Mouse (Mus musculus) left cerebral cortex, adult 2 months (tissue): Measurements from ENCODE around the gene Stag3. TPM values are rescaled to one million over a fixed set of nuclear protein-coding genes. Genes with fewer than 3 reads are reported as not detected.

Experiments used
- DNase-seq, 2 experiments: peaks; one replicate each; pipeline ENCODE4 v3.0.0; 2021 to 2022; ENCODE audit warnings: low spot score in 2 of 2, mixed read lengths in 1 of 2; ENCODE audit errors: extremely low spot score in 1 of 2
- H3K27ac ChIP-seq: fragments of 200-600 bp; 2 replicates; pipeline ENCODE4 v1.8.1; 2022
- H3K4me3 ChIP-seq: fragments of 200-600 bp; 2 replicates; pipeline ENCODE4 v1.8.1; 2022
- CTCF ChIP-seq: fragments of 200-600 bp; IDR thresholded peaks from 2 replicates; pipeline ENCODE4 v1.8.1; 2022; ENCODE audit warnings: antibody characterized with exemption, mild to moderate bottlenecking, moderate library complexity
- intact Hi-C: fragments of 180-260 bp; cut with DNase I; formaldehyde crosslinking; loops from one replicate; pipeline ENCODE4 v1.15.1; 2025
- total RNA-seq, 2 experiments: library from RNA; stranded (reverse); gene quantifications; 2 replicates each; pipeline ENCODE4 v1.2.3; 2021

The Stag3 gene
- total RNA-seq, 2 experiments from 2014 or later = 0.65 to 0.68 TPM

- Histone ChIP-seq H3K4me3 (no peak overlapping the region), H3K27ac (no peak overlapping the region)
- TF ChIP-seq CTCF = no peak
- intact Hi-C loops = no loop called here
- DNase-seq = no peak
Observed at GRCm38 (mm10) chr5:138258542-138258941, 21.5 kb upstream of the Stag3 start.

DNA sequence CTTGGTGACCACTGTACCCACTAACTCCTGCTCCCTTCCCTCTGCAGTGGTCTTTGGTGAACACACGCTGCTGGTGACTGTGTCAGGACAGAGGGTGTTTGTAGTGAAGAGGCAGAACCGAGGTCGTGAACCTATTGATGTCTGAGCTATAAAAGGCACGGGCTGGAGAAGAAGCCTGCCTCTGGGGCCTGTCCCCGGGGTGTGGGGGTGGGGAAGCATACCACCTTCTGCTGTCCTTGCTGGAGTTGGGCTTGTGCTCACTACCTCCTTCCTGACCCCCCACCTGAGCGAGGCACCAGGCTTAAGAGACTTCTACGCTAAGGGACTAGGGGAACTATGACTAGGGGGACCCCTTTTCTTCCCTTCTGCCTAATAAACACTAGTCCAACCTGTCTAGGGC, 21.0 kb upstream of the Stag3 start:
- intact Hi-C loops = no loop called here
- no peak for DNase-seq

GRCm38 (mm10) chr5:138260051-138260450, 20.0 kb upstream of the Stag3 start:
- H3K4me3 ChIP-seq = no peak overlapping the region
- no peak overlapping the region for H3K27ac ChIP-seq
- intact Hi-C loops = loop anchor here (5.0 kb wide), 1 partner anchor 182 kb away; the partner anchor contains the start of gene Zfp157
- peak in 1 of 2 experiments; percentile 10 for DNase-seq
- TF ChIP-seq CTCF = no peak

More for the DNA sequence above, 21.0 kb upstream of the Stag3 start:
- H3K4me3 ChIP-seq = no peak overlapping the region
- TF ChIP-seq CTCF = no peak
- no peak overlapping the region for H3K27ac ChIP-seq

DNA sequence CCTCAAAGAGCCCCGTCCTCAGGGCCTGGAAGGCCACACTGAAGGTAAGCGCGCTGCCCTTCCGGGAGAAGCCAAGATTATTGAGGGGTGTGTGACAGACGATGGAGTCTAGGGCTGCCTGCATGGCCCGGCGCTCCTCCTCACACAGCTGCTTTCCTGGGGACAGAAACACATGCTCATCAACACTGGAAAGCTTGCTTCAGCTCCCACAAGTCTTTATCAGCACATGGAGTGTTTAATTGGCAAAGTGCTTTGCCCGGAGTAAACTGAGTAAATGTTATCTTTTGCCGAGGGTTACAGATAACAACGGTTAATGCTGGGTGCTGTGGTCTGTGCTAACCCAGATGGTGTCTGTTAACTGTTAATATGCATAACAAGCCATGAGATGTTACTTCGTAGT, 19.2 kb upstream of the Stag3 start:
- H3K4me3 ChIP-seq = no peak overlapping the region
- no peak overlapping the region for H3K27ac ChIP-seq
- DNase-seq = peak in 1 of 2 experiments; percentile 8
- TF ChIP-seq CTCF = no peak
- intact Hi-C loops = loop anchor here (5.0 kb wide), 1 partner anchor 181 kb away; the partner anchor contains the start of gene Zfp157

GRCm38 (mm10) chr5:138262001-138262400, 18.0 kb upstream of the Stag3 start:
- DNase-seq = no peak
- intact Hi-C loops = loop anchor here (5.0 kb wide), 1 partner anchor 180 kb away; the partner anchor contains the start of gene Zfp157
- H3K27ac ChIP-seq = no peak overlapping the region
- H3K4me3 ChIP-seq = no peak overlapping the region; the same call in 1 of the 2 replicates
- no peak for TF ChIP-seq CTCF

DNA sequence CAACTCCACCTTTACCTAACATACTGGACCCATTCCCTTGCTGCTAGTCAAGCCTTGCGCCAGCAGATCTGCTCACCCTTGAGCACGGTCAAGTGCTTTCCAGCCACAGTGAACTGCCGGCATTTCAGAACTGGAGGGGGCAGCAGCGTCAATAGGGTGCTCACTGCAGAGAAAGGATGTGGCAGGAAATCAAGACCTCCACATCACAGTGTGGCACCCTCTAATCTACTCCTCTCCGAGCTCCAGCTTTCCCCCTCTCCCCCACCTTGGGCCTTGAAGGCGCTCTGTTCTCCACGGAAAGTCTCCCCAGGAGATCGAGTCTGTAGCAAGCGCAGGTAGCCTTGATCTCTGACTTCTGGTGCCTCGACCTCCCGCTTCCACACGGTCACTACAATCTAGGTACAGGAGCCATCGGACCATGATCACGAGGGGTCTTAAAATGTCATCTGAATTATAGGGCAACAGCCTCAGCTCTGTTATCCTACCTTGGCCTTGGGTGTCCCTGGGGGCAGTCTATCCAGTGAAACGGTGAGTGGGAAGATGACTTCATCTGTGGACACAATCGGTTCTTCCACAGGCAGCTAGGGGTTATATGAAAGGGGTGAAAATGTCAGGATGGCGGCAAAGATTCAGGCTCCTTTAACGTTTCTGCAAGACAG, 17.3 kb upstream of the Stag3 start:
- intact Hi-C loops = loop anchor here (5.0 kb wide), 1 partner anchor 180 kb away; the partner anchor contains the start of gene Zfp157
- TF ChIP-seq CTCF = no peak
- peak in 1 of 2 experiments; percentile 11 for DNase-seq
- H3K4me3 ChIP-seq = peak overlapping the region; percentile 99
- peak overlapping the region; percentile 92 for H3K27ac ChIP-seq

- Histone ChIP-seq H3K27ac (peak within 1 kb of the TSS; percentile 92), H3K4me3 (peak within 1 kb of the TSS; percentile 99)
- no peak for TF ChIP-seq CTCF
- intact Hi-C loops = loop anchor here (5.0 kb wide), 1 partner anchor 179 kb away; the partner anchor contains the start of gene Zfp157
- DNase-seq = peak; percentile 88 to 90
Observed at GRCm38 (mm10) chr5:138263260-138264206, 16.5 kb upstream of the Stag3 start, which contains the start of gene BC037034. TSS of gene BC037034 (minus strand) at chr5:138264033.

DNA sequence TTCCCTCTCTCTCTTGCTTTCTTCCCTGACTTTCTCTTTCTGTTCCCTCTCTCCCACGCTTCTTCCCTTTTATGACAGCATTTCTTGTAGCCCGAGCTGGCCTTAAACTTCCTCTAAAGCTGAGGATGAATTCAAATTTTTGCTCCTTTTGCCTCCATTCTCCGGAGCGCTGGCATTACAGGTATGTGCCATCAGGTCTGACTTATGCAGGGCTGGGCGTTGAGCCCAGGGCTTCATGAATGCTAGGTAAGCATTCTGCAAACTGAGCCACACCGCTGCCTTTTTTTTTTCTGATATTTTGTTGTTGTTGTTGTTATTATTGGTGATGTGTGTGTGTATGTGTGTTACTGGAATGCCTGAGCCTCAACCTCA, 15.8 kb upstream of the Stag3 start:
- no peak for TF ChIP-seq CTCF
- DNase-seq = no peak
- intact Hi-C loops = loop anchor here (5.0 kb wide), 1 partner anchor 178 kb away; the partner anchor contains the start of gene Zfp157
- H3K4me3 ChIP-seq = peak overlapping the region; percentile 99
- peak overlapping the region; percentile 92 for H3K27ac ChIP-seq

- no peak for DNase-seq
- TF ChIP-seq CTCF = no peak
- no peak overlapping the region for H3K27ac ChIP-seq
- H3K4me3 ChIP-seq = no peak overlapping the region
- intact Hi-C loops = no loop called here
Observed at GRCm38 (mm10) chr5:138265712-138266111, 14.3 kb upstream of the Stag3 start.

GRCm38 (mm10) chr5:138267114-138267513, 12.9 kb upstream of the Stag3 start:
- TF ChIP-seq CTCF = no peak
- no peak for DNase-seq
- H3K4me3 ChIP-seq = no peak overlapping the region
- no peak overlapping the region for H3K27ac ChIP-seq
- intact Hi-C loops = no loop called here

DNA sequence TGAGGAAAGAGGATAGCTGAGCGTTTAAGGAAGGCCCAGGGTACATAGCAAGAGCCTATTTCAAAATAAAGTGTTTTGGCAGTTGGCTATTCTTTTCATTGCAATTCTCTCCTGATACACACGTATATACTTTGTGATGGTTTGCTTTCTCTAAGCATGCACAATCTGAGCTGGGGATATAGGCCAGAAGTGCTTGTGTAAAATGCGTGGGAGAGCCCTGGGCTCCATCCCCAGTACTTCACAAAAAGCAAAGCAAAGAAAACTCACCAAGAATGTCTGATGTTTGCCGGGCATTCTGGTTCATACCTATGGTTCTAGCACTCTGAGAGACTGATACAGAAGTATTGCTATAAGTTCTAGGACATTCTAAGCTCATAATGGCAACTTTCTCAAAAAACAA, 11.1 kb upstream of the Stag3 start:
- no peak for DNase-seq
- TF ChIP-seq CTCF = no peak
- Histone ChIP-seq H3K27ac (no peak overlapping the region), H3K4me3 (no peak overlapping the region)
- intact Hi-C loops = no loop called here

GRCm38 (mm10) chr5:138271232-138271631, 8.8 kb upstream of the Stag3 start:
- intact Hi-C loops = no loop called here
- H3K4me3 ChIP-seq = no peak overlapping the region
- no peak overlapping the region for H3K27ac ChIP-seq
- TF ChIP-seq CTCF = no peak
- DNase-seq = no peak
